Mouse (Mus musculus): ENCODE results near the gene Cox8b. TPM values are rescaled to one million over a fixed set of nuclear protein-coding genes. Genes with fewer than 3 reads are reported as not detected.
"Not testable (repeated sequence)": the region's sequence is repeated elsewhere in the genome, so short reads cannot be mapped to it uniquely, and the experiment has no call there.

The Cox8b gene
- total and polyA plus RNA-seq, 2 experiments from 2014 or later, result 425 to 1,841 TPM

DNA sequence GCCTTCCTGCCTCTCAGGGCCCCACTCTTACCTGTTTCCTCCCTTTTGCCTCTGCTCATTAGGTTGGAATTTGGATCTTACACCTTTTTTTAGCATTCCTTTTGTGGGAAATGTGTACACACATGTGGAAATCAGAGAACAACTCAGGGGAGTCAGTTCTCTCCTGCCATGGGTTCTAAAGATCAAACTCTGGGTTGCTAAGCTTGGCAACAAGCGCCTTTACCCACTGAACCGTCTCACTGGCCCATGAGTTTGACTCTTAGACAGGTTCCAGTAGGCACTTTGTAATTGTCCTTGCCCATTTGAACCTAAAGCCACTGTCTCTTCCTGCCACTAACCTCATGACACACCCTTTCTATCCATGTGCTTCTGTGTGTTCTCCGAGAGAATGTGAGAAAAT is 5.6 kb downstream of the Cox8b start:
- Histone ChIP-seq H3K27me3 (ENCODE audit: control insufficient read depth, insufficient read depth, low read length) (no peaks in the 10 kb centered on the region), H3K4me1 (ENCODE audit: control insufficient read depth, insufficient read depth) (0 out of 2 replicates have a peak, but pooled peaks cover 5% of the 10 kb centered on the region), H3K27ac (ENCODE audit: low read depth) (no peak overlapping the region), H3K9me3 (replicated peaks; ENCODE audit: control insufficient read depth, low read length) (no peaks in the 10 kb centered on the region), H3K9ac (replicated peaks; ENCODE audit: low read depth, low read length) (no peak overlapping the region), H3K36me3 (replicated peaks; ENCODE audit: control insufficient read depth, insufficient read depth, low read length) (peaks cover 70% of the 10 kb centered on the region), H3K4me3 (ENCODE audit: low read depth, low read length) (no peak overlapping the region), H3K4me2 (ENCODE audit: low read depth, low read length) (no peak overlapping the region)
- no peak for ATAC-seq (ENCODE audit: insufficient read depth, low read depth)
- DNase-seq (ENCODE audit: low spot score), result no peak
- no peak for TF ChIP-seq EP300 (IDR thresholded peaks at IDR 0.05; ENCODE audit: low read depth)
- no peak for TF ChIP-seq CTCF (IDR thresholded peaks at IDR 0.05; ENCODE audit: low read depth)
- WGBS, result 90% methylated on average over 3 of the region's 3 CpGs

DNA sequence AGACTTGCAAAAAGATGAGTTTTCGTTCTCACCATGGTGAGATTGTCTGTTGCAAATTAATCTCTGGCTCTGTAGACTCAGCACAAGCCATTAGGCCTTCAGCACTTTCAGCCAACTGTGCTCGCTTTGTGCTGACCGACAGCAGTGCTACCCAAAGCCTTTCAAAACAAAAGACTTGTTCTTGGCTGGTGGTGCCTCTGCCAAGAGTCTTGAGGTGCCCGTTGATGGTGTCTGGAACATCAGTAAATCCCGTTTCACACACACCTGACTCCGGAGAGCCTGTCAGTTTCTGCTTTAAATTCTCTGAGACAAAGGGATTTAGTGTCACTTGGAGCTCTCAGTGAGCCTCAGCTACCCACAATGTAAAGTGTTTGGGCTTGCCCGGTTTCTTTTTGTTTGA is 6.2 kb downstream of the Cox8b start:
- no peaks in the 10 kb centered on the region for H3K9me3 ChIP-seq (replicated peaks; ENCODE audit: control insufficient read depth, low read length)
- no peak overlapping the region for H3K4me3 ChIP-seq (ENCODE audit: low read depth, low read length)
- DNase-seq (ENCODE audit: low spot score) (no peak), ATAC-seq (ENCODE audit: insufficient read depth, low read depth) (no peak)
- WGBS, result 92% methylated on average over 7 of the region's 7 CpGs
- TF ChIP-seq EP300 (IDR thresholded peaks at IDR 0.05; ENCODE audit: low read depth) (no peak), CTCF (IDR thresholded peaks at IDR 0.05; ENCODE audit: low read depth) (no peak)
- no peak overlapping the region for H3K4me2 ChIP-seq (ENCODE audit: low read depth, low read length)
- H3K27me3 ChIP-seq (ENCODE audit: control insufficient read depth, insufficient read depth, low read length), result no peaks in the 10 kb centered on the region
- no peak overlapping the region for H3K27ac ChIP-seq (ENCODE audit: low read depth)
- no peak overlapping the region for H3K9ac ChIP-seq (replicated peaks; ENCODE audit: low read depth, low read length)
- peaks cover 71% of the 10 kb centered on the region for H3K36me3 ChIP-seq (replicated peaks; ENCODE audit: control insufficient read depth, insufficient read depth, low read length)
- H3K4me1 ChIP-seq (ENCODE audit: control insufficient read depth, insufficient read depth), result 0 out of 2 replicates have a peak, but pooled peaks cover 2% of the 10 kb centered on the region

DNA sequence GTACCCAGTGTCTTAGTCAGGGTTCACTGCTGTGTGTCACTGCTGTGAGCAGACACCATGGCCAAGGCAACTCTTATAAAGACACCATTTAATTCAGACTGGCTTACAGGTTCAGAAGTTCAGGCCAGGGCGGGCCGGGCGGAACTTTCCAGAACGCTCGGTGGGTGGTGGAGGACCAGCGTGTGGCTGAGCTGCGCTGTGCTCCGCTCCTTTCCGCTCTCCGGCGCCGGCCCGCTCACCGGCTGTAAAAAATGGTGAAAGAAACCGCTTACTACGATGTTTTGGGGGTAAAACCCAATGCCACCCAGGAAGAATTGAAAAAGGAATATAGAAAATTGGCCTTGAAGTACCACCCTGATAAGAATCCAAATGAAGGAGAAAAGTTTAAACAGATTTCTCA is 9.6 kb downstream of the Cox8b start:
- not testable (repeated sequence) for H3K4me2 ChIP-seq (ENCODE audit: low read depth, low read length); ATAC-seq (ENCODE audit: insufficient read depth, low read depth); DNase-seq (ENCODE audit: low spot score); H3K27ac ChIP-seq (ENCODE audit: low read depth); H3K9me3 ChIP-seq (replicated peaks; ENCODE audit: control insufficient read depth, low read length); H3K4me1 ChIP-seq (ENCODE audit: control insufficient read depth, insufficient read depth); H3K9ac ChIP-seq (replicated peaks; ENCODE audit: low read depth, low read length); H3K27me3 ChIP-seq (ENCODE audit: control insufficient read depth, insufficient read depth, low read length); H3K4me3 ChIP-seq (ENCODE audit: low read depth, low read length)
- WGBS, result 96% methylated on average over 16 of the region's 16 CpGs
- peaks cover 77% of the 10 kb centered on the region for H3K36me3 ChIP-seq (replicated peaks; ENCODE audit: control insufficient read depth, insufficient read depth, low read length)

DNA sequence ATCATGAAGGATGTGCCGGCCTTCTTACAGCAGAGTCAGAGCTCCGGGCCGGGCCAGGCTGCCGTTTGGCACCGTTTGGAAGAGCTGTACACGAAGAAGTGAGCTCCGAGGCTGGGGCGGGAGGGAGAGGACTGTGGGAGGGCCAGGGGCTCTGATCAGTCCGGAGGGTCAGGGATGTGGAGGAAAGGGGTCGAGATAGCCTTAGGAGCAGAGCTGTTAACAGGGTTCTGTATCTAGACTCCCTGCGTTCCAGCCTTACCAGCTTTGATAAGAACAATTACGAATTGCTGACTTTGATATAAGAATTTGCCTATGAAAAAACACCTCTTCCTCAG is 17.8 kb downstream of the Cox8b start:
- Histone ChIP-seq H3K4me1 (ENCODE audit: control insufficient read depth, insufficient read depth) (peaks cover 13% of the 10 kb centered on the region), H3K27ac (ENCODE audit: low read depth) (peak overlapping the region; percentile 86), H3K27me3 (ENCODE audit: control insufficient read depth, insufficient read depth, low read length) (no peaks in the 10 kb centered on the region), H3K4me2 (ENCODE audit: low read depth, low read length) (peak overlapping the region; percentile 89), H3K9ac (replicated peaks; ENCODE audit: low read depth, low read length) (peak overlapping the region; percentile 75), H3K9me3 (replicated peaks; ENCODE audit: control insufficient read depth, low read length) (no peaks in the 10 kb centered on the region), H3K36me3 (replicated peaks; ENCODE audit: control insufficient read depth, insufficient read depth, low read length) (peaks cover 33% of the 10 kb centered on the region), H3K4me3 (ENCODE audit: low read depth, low read length) (peak overlapping the region; percentile 96)
- ATAC-seq (ENCODE audit: insufficient read depth, low read depth) (peak; percentile 19), DNase-seq (ENCODE audit: low spot score) (peak; percentile 13)
- WGBS, result under 1% methylated on average over 12 of the region's 12 CpGs
- TF ChIP-seq CTCF (IDR thresholded peaks at IDR 0.05; ENCODE audit: low read depth), result no peak
- TF ChIP-seq EP300 (IDR thresholded peaks at IDR 0.05; ENCODE audit: low read depth), result no peak

DNA sequence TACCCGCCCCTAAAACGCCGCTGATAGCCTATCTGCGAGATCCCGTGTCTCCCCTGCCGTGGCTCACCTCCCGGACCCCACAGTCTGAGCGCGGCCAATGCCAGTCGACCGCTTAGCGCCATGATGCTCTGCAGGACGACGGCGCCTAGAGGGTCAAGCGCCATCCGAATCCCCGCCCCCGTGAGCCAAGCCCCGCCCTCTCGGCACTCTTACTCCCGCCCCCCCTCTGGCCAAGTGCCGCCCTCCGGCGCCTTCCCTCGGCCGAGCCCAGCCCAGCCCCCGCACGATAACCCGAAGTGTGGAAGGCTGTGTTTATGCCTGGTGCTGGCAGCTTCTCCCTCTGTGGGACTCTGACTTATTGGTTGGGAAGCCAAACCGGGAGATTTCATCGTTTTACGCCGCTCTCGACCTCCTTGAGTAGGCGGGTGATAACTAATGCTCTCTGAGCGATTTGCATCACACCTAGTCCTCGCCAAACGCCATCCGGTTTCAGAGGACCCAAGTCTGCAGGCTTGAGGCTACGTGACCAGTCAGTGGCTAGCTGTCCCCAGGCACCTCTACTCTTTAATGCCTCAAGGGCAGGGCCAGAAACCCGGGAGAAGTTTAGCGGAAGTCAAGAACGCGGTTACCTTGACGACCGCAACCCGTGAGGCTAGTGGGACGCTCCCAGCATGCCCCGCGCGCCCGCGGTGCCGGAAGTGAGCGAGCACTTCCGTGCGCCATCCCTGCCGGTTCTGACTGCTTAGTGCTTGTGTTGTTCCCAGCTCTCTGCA is 18.4 kb downstream of the Cox8b start, which contains the start of the genes Psmd13 and Sirt3:
Psmd13 (plus strand) TSS at position 273 of the 773 bp plus-strand sequence.
Sirt3 (minus strand) TSS at position 614 of the 773 bp plus-strand sequence.
- TF ChIP-seq EP300 (IDR thresholded peaks at IDR 0.05; ENCODE audit: low read depth) (peak; percentile 43; the same call in 1 of the 2 replicates), CTCF (IDR thresholded peaks at IDR 0.05; ENCODE audit: low read depth) (no peak; the same call in 1 of the 2 replicates)
- DNase-seq (ENCODE audit: low spot score) (peak; percentile 93), ATAC-seq (ENCODE audit: insufficient read depth, low read depth) (peak; percentile 96)
- Histone ChIP-seq H3K9me3 (replicated peaks; ENCODE audit: control insufficient read depth, low read length) (no peaks in the 10 kb centered on the region), H3K4me1 (ENCODE audit: control insufficient read depth, insufficient read depth) (peaks cover 13% of the 10 kb centered on the region), H3K36me3 (replicated peaks; ENCODE audit: control insufficient read depth, insufficient read depth, low read length) (peaks cover 33% of the 10 kb centered on the region), H3K27me3 (ENCODE audit: control insufficient read depth, insufficient read depth, low read length) (no peaks in the 10 kb centered on the region), H3K27ac (ENCODE audit: low read depth) (peak within 1 kb of the TSS; percentile 86), H3K4me3 (ENCODE audit: low read depth, low read length) (peak within 1 kb of the TSS; percentile 96), H3K9ac (replicated peaks; ENCODE audit: low read depth, low read length) (peak within 1 kb of the TSS; percentile 75), H3K4me2 (ENCODE audit: low read depth, low read length) (peak within 1 kb of the TSS; percentile 89)
- WGBS, result under 1% methylated on average over 59 of the region's 59 CpGs

Measured in heart, postnatal 0 days (tissue).